Mouse (Mus musculus): ENCODE results near the gene Sdhaf3. TPM values are rescaled to one million over a fixed set of nuclear protein-coding genes. Genes with fewer than 3 reads are reported as not detected.

Sdhaf3 gene
- polyA plus RNA-seq, 1 experiment from 2014 or later: 9.0 TPM

Other genes with a start within 250 kb of the Sdhaf3 start
- gene Dlx6, start 92.7 kb upstream of the Sdhaf3 start, polyA plus RNA-seq (2014; fragmentation: Nextera tagmentation; extraction: Ambion mirVana): 3.2 and 5.1 TPM in 2 replicates
- gene Dlx5, start 73.9 kb upstream of the Sdhaf3 start, polyA plus RNA-seq (2014; fragmentation: Nextera tagmentation; extraction: Ambion mirVana): 54.5 and 63.8 TPM in 2 replicates

Data from embryonic facial prominence, embryonic 11.5 days (tissue).